Mouse (Mus musculus): ENCODE measurements at regions not wholly inside any gene's neighbourhood (a gene's known extent, or its start where the extent isn't known, plus 50 kb on each side); places are given as distances from the start of the nearest gene placed in this dataset.

- no peaks in the 10 kb centered on the region for H3K36me3 ChIP-seq (replicated peaks)
- 62% methylated on average over 4 of the region's 4 CpGs for WGBS
Observed at GRCm38 (mm10) chr9:47283746-47284455, 246.1 kb upstream of the Cadm1 start.

GRCm38 (mm10) chr9:47286930-47287722 lies 242.8 kb upstream of the Cadm1 start:
- Histone ChIP-seq H3K4me1 (peaks cover 4% of the 10 kb centered on the region; the same call in 1 of the 2 replicates), H3K27me3 (replicated peaks) (no peaks in the 10 kb centered on the region), H3K4me2 (no peak overlapping the region), H3K4me3 (no peak overlapping the region), H3K27ac (no peak overlapping the region), H3K9ac (no peak overlapping the region), H3K36me3 (replicated peaks) (no peaks in the 10 kb centered on the region), H3K9me3 (no peaks in the 10 kb centered on the region)
- 44% methylated on average over 9 of the region's 9 CpGs for WGBS
- no peak for ATAC-seq (replicated peaks)

More at GRCm38 (mm10) chr9:47283746-47284455, 246.1 kb upstream of the Cadm1 start:
- no peak for ATAC-seq (replicated peaks)
- Histone ChIP-seq H3K4me1 (peaks cover 14% of the 10 kb centered on the region), H3K27me3 (replicated peaks) (no peaks in the 10 kb centered on the region), H3K4me3 (no peak overlapping the region), H3K4me2 (no peak overlapping the region), H3K9ac (no peak overlapping the region), H3K27ac (no peak overlapping the region), H3K9me3 (no peaks in the 10 kb centered on the region)

GRCm38 (mm10) chr9:47288587-47289199 lies 241.3 kb upstream of the Cadm1 start:
- ATAC-seq (replicated peaks) = no peak
- H3K36me3 ChIP-seq (replicated peaks) = no peaks in the 10 kb centered on the region

GRCm38 (mm10) chr9:47300633-47301032 lies 229.3 kb upstream of the Cadm1 start:
- Histone ChIP-seq H3K36me3 (replicated peaks) (no peaks in the 10 kb centered on the region), H3K4me1 (no peaks in the 10 kb centered on the region), H3K4me3 (no peak overlapping the region), H3K9me3 (no peaks in the 10 kb centered on the region), H3K27ac (no peak overlapping the region), H3K4me2 (no peak overlapping the region), H3K9ac (no peak overlapping the region), H3K27me3 (replicated peaks) (no peaks in the 10 kb centered on the region)
- no peak for ATAC-seq (replicated peaks)
- 67% methylated on average over 1 of the region's 1 CpGs for WGBS

More at GRCm38 (mm10) chr9:47288587-47289199, 241.3 kb upstream of the Cadm1 start:
- 45% methylated on average over 7 of the region's 7 CpGs for WGBS
- Histone ChIP-seq H3K27me3 (replicated peaks) (no peaks in the 10 kb centered on the region), H3K4me2 (no peak overlapping the region), H3K4me1 (peaks cover 4% of the 10 kb centered on the region; the same call in 1 of the 2 replicates), H3K9ac (no peak overlapping the region), H3K27ac (no peak overlapping the region), H3K4me3 (no peak overlapping the region), H3K9me3 (no peaks in the 10 kb centered on the region)

GRCm38 (mm10) chr9:47307125-47307751 lies 222.7 kb upstream of the Cadm1 start:
- Histone ChIP-seq H3K36me3 (replicated peaks) (no peaks in the 10 kb centered on the region), H3K4me2 (no peak overlapping the region), H3K27ac (no peak overlapping the region), H3K4me1 (peaks cover 10% of the 10 kb centered on the region), H3K4me3 (no peak overlapping the region), H3K9ac (no peak overlapping the region), H3K9me3 (no peaks in the 10 kb centered on the region), H3K27me3 (replicated peaks) (no peaks in the 10 kb centered on the region)
- 83% methylated on average over 7 of the region's 7 CpGs for WGBS
- ATAC-seq (replicated peaks) = no peak

- Histone ChIP-seq H3K4me2 (no peak overlapping the region), H3K27me3 (replicated peaks) (no peaks in the 10 kb centered on the region), H3K9ac (no peak overlapping the region), H3K9me3 (no peaks in the 10 kb centered on the region), H3K4me3 (no peak overlapping the region), H3K36me3 (replicated peaks) (no peaks in the 10 kb centered on the region), H3K27ac (0 out of 2 replicates have a peak overlapping the region, but pooled peaks have one; percentile 21), H3K4me1 (peaks cover 10% of the 10 kb centered on the region)
- 31% methylated on average over 17 of the region's 17 CpGs for WGBS
- ATAC-seq (replicated peaks) = no peak
Observed at GRCm38 (mm10) chr9:47307752-47308500, 222.0 kb upstream of the Cadm1 start.

- Histone ChIP-seq H3K27ac (no peak overlapping the region), H3K9me3 (no peaks in the 10 kb centered on the region), H3K4me3 (no peak overlapping the region), H3K36me3 (replicated peaks) (no peaks in the 10 kb centered on the region), H3K9ac (no peak overlapping the region), H3K4me2 (no peak overlapping the region), H3K27me3 (replicated peaks) (no peaks in the 10 kb centered on the region), H3K4me1 (no peaks in the 10 kb centered on the region)
- ATAC-seq (replicated peaks) = no peak
- WGBS = 65% methylated on average over 4 of the region's 4 CpGs
Observed at GRCm38 (mm10) chr9:47313433-47313832, 216.5 kb upstream of the Cadm1 start.

GRCm38 (mm10) chr9:47314236-47314635 lies 215.7 kb upstream of the Cadm1 start:
- H3K9ac ChIP-seq = no peak overlapping the region
- WGBS = 89% methylated on average over 1 of the region's 1 CpGs
- no peaks in the 10 kb centered on the region for H3K36me3 ChIP-seq (replicated peaks)
- ATAC-seq (replicated peaks) = no peak
- no peak overlapping the region for H3K4me2 ChIP-seq
- H3K9me3 ChIP-seq = no peaks in the 10 kb centered on the region
- H3K27ac ChIP-seq = no peak overlapping the region
- no peak overlapping the region for H3K4me3 ChIP-seq
- no peaks in the 10 kb centered on the region for H3K27me3 ChIP-seq (replicated peaks)
- H3K4me1 ChIP-seq = no peaks in the 10 kb centered on the region

GRCm38 (mm10) chr9:47320345-47320744 lies 209.6 kb upstream of the Cadm1 start:
- Histone ChIP-seq H3K4me2 (no peak overlapping the region), H3K36me3 (replicated peaks) (no peaks in the 10 kb centered on the region), H3K27ac (no peak overlapping the region), H3K4me3 (no peak overlapping the region), H3K27me3 (replicated peaks) (no peaks in the 10 kb centered on the region), H3K9me3 (no peaks in the 10 kb centered on the region), H3K4me1 (no peaks in the 10 kb centered on the region), H3K9ac (no peak overlapping the region)
- ATAC-seq (replicated peaks) = no peak
- WGBS = 98% methylated on average over 1 of the region's 1 CpGs

- H3K9ac ChIP-seq = no peak overlapping the region
- 78% methylated on average over 10 of the region's 10 CpGs for WGBS
Observed at GRCm38 (mm10) chr9:47321106-47321789, 208.7 kb upstream of the Cadm1 start.

GRCm38 (mm10) chr9:47322293-47322692 lies 207.7 kb upstream of the Cadm1 start:
- no peaks in the 10 kb centered on the region for H3K27me3 ChIP-seq (replicated peaks)
- ATAC-seq (replicated peaks) = no peak
- H3K4me2 ChIP-seq = no peak overlapping the region
- no peaks in the 10 kb centered on the region for H3K36me3 ChIP-seq (replicated peaks)
- no peaks in the 10 kb centered on the region for H3K4me1 ChIP-seq
- WGBS = 76% methylated on average over 5 of the region's 5 CpGs
- H3K9me3 ChIP-seq = no peaks in the 10 kb centered on the region
- H3K9ac ChIP-seq = no peak overlapping the region
- no peak overlapping the region for H3K4me3 ChIP-seq
- H3K27ac ChIP-seq = no peak overlapping the region

More at GRCm38 (mm10) chr9:47321106-47321789, 208.7 kb upstream of the Cadm1 start:
- Histone ChIP-seq H3K4me3 (no peak overlapping the region), H3K36me3 (replicated peaks) (no peaks in the 10 kb centered on the region), H3K9me3 (no peaks in the 10 kb centered on the region), H3K27me3 (replicated peaks) (no peaks in the 10 kb centered on the region), H3K27ac (no peak overlapping the region), H3K4me1 (no peaks in the 10 kb centered on the region), H3K4me2 (no peak overlapping the region)
- ATAC-seq (replicated peaks) = no peak
